Mouse (Mus musculus) cortical plate, adult 2 months (tissue): ENCODE data around the gene Bak1.

Experiments used
- CTCF ChIP-seq: fragments of 200-500 bp; IDR thresholded peaks from 2 replicates; pipeline ENCODE4 v1.5.1; 2011; ENCODE audit warnings: mild to moderate bottlenecking, control low read depth, low read length; ENCODE audit not compliant: insufficient read depth; ENCODE audit errors: extremely low read depth
- POLR2A ChIP-seq: fragments of 200-500 bp; IDR thresholded peaks from 2 replicates; pipeline ENCODE4 v1.6.1; 2011; ENCODE audit warnings: mild to moderate bottlenecking, low read length, control low read depth; ENCODE audit not compliant: insufficient read depth; ENCODE audit errors: extremely low read depth

DNA sequence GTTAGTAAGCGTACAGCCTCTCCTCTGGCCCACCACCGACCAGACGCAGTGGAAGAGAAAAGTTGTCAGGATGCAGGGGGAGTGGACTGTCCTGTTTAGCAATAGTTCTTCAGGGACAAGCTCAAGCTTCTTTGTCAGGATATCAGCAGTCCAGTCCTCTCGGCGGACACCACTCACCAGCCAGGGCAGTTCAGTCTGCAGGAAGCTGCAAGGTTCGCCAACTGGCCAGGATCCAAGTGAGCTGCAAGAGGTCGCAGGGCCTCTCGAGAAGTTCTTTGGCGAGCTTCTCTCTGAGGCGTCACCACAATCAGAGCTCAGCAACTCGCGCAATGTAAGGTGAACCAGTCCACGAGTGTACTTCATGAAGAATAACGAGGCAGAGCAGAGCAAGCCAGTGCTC, 34.4 kb downstream of the Bak1 start:
- TF ChIP-seq POLR2A (no peak), CTCF (no peak)
